Mouse (Mus musculus) forebrain, postnatal 0 days (tissue): ENCODE data around the gene Aprt. TPM values are rescaled to one million over a fixed set of nuclear protein-coding genes. Genes with fewer than 3 reads are reported as not detected.
A peak's percentile ranks its signal among the peaks of the same experiment; 100 is the strongest.

ENCODE experiments used
- ATAC-seq: fragments of 200-750 bp; cut with Nextera tagmentation; 2 replicates; pipeline ENCODE4 v1.8.0; 2017; ENCODE audit warnings: mild to moderate bottlenecking, moderate library complexity
- DNase-seq: peaks from one replicate; pipeline ENCODE4 v3.0.0-alpha.2; 2015
- H3K27ac ChIP-seq: fragments of 300-500 bp; sonication (generic); 2 replicates; pipeline ENCODE4 v1.5.1; 2014; ENCODE audit warnings: low read depth, mild to moderate bottlenecking, antibody characterized with exemption, low read length, moderate library complexity, mixed read lengths
- H3K27me3 ChIP-seq: fragments of 300-500 bp; sonication (generic); 2 replicates; pipeline ENCODE4 v1.6.1; 2014; ENCODE audit warnings: mild to moderate bottlenecking, low read length, mixed read lengths; ENCODE audit not compliant: insufficient read depth
- H3K36me3 ChIP-seq: fragments of 300-500 bp; sonication (generic); 2 replicates; pipeline ENCODE4 v1.6.1; 2014; ENCODE audit warnings: mild to moderate bottlenecking, moderate library complexity; ENCODE audit not compliant: insufficient read depth
- H3K4me1 ChIP-seq: fragments of 300-500 bp; sonication (generic); 2 replicates; pipeline ENCODE4 v1.6.1; 2014; ENCODE audit warnings: antibody characterized with exemption; ENCODE audit not compliant: insufficient read depth
- H3K4me2 ChIP-seq: fragments of 300-500 bp; sonication (generic); 2 replicates; pipeline ENCODE4 v1.6.1; 2014; ENCODE audit warnings: low read depth, mild to moderate bottlenecking, moderate library complexity
- H3K4me3 ChIP-seq: fragments of 300-500 bp; sonication (generic); 2 replicates; pipeline ENCODE4 v1.5.1; 2014; ENCODE audit warnings: low read depth, low read length, mixed read lengths
- H3K9ac ChIP-seq: fragments of 300-500 bp; sonication (generic); 2 replicates; pipeline ENCODE4 v1.6.1; 2014; ENCODE audit warnings: mild to moderate bottlenecking
- H3K9me3 ChIP-seq: fragments of 300-500 bp; sonication (generic); 2 replicates; pipeline ENCODE4 v1.6.1; 2016; ENCODE audit warnings: low read length
- CTCF ChIP-seq: sonication (generic); IDR thresholded peaks from 2 replicates; pipeline ENCODE4 v1.5.1; 2016; ENCODE audit warnings: antibody characterized with exemption, control low read depth, low read depth
- WGBS: fragments of 180-500 bp; shearing (Covaris S2); extraction: QIAGEN DNeasy Blood & Tissue Kit; methylation state at CpG from one replicate; pipeline ENCODE4 v1.1.7; 2014; 5-methylcytosine and 5-hydroxymethylcytosine counted together
- polyA plus RNA-seq: library from polyadenylated mRNA; unstranded; fragments of >200 nt; fragmentation: Nextera tagmentation; extraction: Ambion mirVana; gene quantifications from 2 replicates; pipeline ENCODE4 v1.2.1, GENCODE M21; 2015
- total RNA-seq: library from RNA; depleted of rRNA; stranded (reverse); fragments of >200 nt; gene quantifications from 2 replicates; pipeline ENCODE4 v1.2.3, GENCODE M21; 2014

Aprt gene
- total and polyA plus RNA-seq, 2 experiments from 2014 or later, result 132 to 226 TPM

DNA sequence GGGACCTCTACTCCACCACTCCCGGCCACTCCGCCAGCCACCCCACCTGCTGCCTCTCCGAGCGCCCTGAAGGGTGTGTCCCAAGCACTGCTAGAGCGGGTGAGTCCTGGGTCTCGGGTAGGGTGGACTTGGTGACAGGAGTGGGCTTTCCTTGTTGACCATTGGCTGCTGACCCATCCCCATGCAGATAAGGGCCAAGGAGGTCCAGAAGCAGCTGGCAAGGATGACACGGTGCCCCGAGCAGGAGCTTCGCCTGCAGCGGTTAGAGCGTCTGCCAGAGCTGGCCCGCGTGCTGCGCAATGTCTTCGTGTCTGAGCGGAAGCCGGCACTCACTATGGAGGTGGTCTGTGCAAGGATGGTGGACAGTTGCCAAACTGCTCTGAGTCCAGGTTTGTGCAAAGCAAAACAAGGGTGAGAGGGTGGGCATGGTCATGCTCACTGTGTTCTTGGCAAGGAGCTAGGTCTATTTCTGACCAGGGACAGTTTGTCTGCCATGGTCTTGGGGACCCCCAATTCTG lies 4.9 kb downstream of the Aprt start:
- WGBS, result 91% methylated on average over 17 of the region's 17 CpGs
- Histone ChIP-seq H3K9me3 (no peaks in the 10 kb centered on the region), H3K9ac (no peak overlapping the region), H3K27me3 (no peaks in the 10 kb centered on the region), H3K27ac (no peak overlapping the region), H3K4me1 (peaks cover 25% of the 10 kb centered on the region), H3K4me2 (no peak overlapping the region), H3K4me3 (no peak overlapping the region), H3K36me3 (peaks cover 16% of the 10 kb centered on the region)
- DNase-seq (no peak), ATAC-seq (no peak)
- no peak for TF ChIP-seq CTCF

DNA sequence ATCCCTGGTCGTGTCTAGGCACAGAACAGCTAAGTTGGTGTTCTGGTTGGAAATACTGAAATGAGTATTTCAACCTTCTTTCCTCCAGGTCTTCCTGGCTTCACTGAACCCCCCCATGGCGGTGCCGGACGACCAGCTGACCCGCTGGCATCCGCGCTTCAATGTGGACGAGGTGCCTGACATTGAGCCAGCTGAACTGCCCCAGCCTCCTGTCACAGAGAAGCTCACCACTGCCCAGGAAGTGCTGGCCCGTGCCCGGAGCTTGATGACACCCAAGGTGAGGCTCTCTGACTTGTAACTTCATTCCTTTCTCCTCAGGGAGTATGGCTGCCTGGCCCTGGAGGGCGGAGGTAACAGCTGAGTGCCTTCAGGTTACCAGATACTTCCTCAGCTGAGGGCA lies 5.6 kb downstream of the Aprt start:
- TF ChIP-seq CTCF, result no peak
- H3K4me2 ChIP-seq, result no peak overlapping the region
- DNase-seq, result no peak
- peaks cover 27% of the 10 kb centered on the region for H3K4me1 ChIP-seq
- no peaks in the 10 kb centered on the region for H3K9me3 ChIP-seq
- H3K27me3 ChIP-seq, result no peaks in the 10 kb centered on the region
- H3K36me3 ChIP-seq, result peaks cover 16% of the 10 kb centered on the region
- 95% methylated on average over 11 of the region's 11 CpGs for WGBS
- no peak overlapping the region for H3K27ac ChIP-seq
- no peak overlapping the region for H3K9ac ChIP-seq
- H3K4me3 ChIP-seq, result no peak overlapping the region
- ATAC-seq, result no peak

DNA sequence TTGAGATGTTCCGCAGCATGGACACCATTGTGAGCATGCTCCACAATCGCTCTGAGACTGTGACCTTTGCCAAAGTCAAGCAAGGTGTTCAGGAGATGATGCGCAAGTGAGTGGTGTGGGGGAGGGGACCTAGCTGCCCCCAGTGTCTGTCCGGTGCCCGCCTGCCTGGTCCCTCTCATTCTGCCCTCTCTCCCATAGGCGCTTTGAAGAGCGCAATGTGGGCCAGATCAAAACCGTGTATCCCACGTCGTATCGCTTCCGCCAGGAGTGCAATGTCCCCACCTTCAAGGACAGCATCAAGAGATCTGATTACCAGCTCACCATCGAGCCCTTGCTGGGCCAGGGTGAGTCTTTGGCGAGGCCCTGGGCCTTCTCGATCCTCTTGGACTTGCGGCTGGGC lies 6.7 kb downstream of the Aprt start:
- 96% methylated on average over 16 of the region's 16 CpGs for WGBS
- ATAC-seq (no peak), DNase-seq (no peak)
- H3K9ac ChIP-seq, result no peak overlapping the region
- H3K9me3 ChIP-seq, result no peaks in the 10 kb centered on the region
- peaks cover 16% of the 10 kb centered on the region for H3K36me3 ChIP-seq
- H3K4me1 ChIP-seq, result peaks cover 19% of the 10 kb centered on the region
- no peak overlapping the region for H3K4me2 ChIP-seq
- H3K27ac ChIP-seq, result no peak overlapping the region
- no peaks in the 10 kb centered on the region for H3K27me3 ChIP-seq
- no peak for TF ChIP-seq CTCF
- no peak overlapping the region for H3K4me3 ChIP-seq

DNA sequence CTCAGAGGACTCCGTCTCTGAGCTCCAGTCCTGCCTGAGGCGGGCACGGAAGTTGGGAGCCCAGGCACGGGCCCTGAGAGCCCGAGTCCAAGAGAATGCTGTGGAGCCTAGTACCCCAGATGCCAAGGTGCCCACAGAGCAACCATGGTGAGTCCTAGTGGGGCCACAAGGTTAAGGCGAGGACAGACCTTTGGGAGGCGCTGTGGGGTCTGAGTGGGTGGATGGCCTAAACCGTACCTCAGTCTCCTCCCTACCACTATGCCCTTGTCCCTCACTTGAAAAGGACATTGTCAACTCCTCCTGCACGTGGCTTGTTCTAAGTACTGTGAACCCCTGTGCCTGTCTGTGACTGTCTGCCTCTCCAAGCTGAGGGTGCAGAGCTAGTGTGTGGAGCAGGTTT lies 7.4 kb downstream of the Aprt start:
- Histone ChIP-seq H3K4me3 (no peak overlapping the region), H3K27me3 (no peaks in the 10 kb centered on the region), H3K27ac (no peak overlapping the region), H3K36me3 (peaks cover 14% of the 10 kb centered on the region), H3K4me1 (peaks cover 17% of the 10 kb centered on the region), H3K9ac (no peak overlapping the region), H3K4me2 (peak overlapping the region; percentile 2; the same call in 1 of the 2 replicates), H3K9me3 (no peaks in the 10 kb centered on the region)
- ATAC-seq (no peak), DNase-seq (no peak)
- 68% methylated on average over 9 of the region's 9 CpGs for WGBS
- TF ChIP-seq CTCF, result no peak

DNA sequence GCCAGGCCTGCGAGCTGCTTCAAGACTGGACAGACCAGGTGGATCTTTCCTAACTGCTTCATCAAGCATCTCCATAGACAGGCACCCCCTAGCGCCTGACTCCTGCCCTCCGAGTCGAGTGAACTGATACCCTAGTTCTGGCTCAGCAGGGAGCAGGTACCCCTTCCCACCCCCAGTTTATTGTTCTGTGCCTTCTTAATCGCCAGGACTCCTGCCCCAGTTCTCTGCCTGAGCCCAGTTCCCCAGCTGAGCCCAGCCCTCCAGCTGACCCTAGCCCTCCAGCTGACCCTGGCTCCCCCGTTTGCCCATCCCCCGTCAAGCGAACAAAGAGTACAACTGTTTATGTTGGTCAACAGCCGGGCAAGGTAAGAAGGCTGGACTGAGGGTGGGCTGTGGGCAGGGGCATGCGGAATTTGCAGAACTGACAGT lies 7.8 kb downstream of the Aprt start:
- 10% methylated on average over 10 of the region's 10 CpGs for WGBS
- Histone ChIP-seq H3K4me1 (peaks cover 17% of the 10 kb centered on the region), H3K4me3 (peak overlapping the region; percentile 5; the same call in 1 of the 2 replicates), H3K9ac (no peak overlapping the region), H3K4me2 (peak overlapping the region; percentile 2; the same call in 1 of the 2 replicates), H3K9me3 (no peaks in the 10 kb centered on the region), H3K36me3 (peaks cover 14% of the 10 kb centered on the region; the same call in 1 of the 2 replicates), H3K27ac (no peak overlapping the region), H3K27me3 (no peaks in the 10 kb centered on the region)
- 0 out of 2 replicates have a peak, but pooled peaks have one; percentile 6 for TF ChIP-seq CTCF
- ATAC-seq, result no peak
- DNase-seq, result no peak

DNA sequence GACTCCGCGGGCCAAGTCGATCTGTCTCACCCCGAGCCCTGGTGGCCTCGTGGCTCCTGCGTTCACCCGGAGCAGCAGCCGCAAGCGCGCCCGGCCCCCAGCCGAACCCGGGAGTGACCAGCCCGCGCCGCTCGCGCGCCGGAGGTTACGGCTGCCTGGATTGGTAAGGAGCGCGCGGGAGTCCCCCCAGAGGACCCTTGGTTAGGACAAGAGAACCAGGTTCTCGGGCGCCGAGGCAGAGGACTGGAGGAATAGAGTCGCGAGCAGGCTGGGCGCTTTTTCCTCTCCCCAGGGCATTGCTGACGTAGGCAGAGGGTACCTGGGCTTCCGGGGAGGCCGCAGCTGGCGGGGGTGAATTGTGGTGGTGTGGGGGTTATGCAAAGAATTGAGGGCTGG lies 8.6 kb downstream of the Aprt start:
- Histone ChIP-seq H3K27ac (peak overlapping the region; percentile 92), H3K27me3 (no peaks in the 10 kb centered on the region), H3K4me1 (peaks cover 17% of the 10 kb centered on the region), H3K9me3 (no peaks in the 10 kb centered on the region), H3K4me3 (peak overlapping the region; percentile 72), H3K9ac (peak overlapping the region; percentile 75), H3K36me3 (peaks cover 14% of the 10 kb centered on the region; the same call in 1 of the 2 replicates), H3K4me2 (peak overlapping the region; percentile 96)
- DNase-seq (no peak), ATAC-seq (peak; percentile 34)
- TF ChIP-seq CTCF, result no peak
- under 1% methylated on average over 34 of the region's 34 CpGs for whole genome bisulfite sequencing

DNA sequence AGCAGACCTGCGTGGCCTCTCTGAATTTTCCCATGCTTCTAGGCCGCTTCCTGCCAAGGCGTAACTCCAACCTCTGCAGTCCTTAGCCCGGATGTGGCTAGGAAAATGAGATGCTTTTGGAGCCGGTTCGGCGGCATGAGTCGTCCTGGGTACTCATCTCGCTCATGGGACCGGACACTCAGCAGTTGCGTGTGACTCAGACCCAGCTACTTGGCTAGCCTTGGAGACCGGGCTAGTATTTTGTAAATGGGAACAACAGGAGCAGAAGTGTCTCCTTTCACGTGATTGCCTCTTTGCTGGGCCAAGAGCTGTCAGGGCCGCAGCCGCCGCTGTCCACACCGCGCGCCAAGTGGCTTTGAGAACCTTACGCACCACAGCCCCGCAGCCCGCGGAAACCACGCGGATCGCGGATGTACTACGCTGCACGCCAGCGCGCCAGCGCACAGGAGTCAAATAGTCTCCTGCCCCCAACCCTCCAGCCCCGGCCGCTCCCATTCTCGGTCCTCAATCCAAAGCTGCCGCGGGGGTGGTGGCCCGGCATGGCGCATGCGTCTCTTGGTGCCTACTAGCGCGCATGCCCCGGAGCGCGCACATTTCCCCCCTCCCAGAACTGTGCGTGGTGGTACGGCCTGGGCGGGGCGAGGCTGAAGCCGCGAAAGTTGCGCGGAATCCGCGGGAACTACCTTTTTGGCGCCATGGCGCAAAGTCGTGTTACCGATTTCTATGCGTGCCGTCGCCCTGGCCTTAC lies 9.2 kb downstream of the Aprt start, which contains the start of gene Cdt1:
Cdt1 (plus strand) TSS at position 655 of the 748 bp plus-strand sequence.
- H3K4me1 ChIP-seq, result peaks cover 17% of the 10 kb centered on the region
- peak within 1 kb of the TSS; percentile 72 for H3K4me3 ChIP-seq
- peak within 1 kb of the TSS; percentile 96 for H3K4me2 ChIP-seq
- peaks cover 14% of the 10 kb centered on the region; the same call in 1 of the 2 replicates for H3K36me3 ChIP-seq
- no peaks in the 10 kb centered on the region for H3K9me3 ChIP-seq
- peak; percentile 98 for DNase-seq
- H3K27ac ChIP-seq, result peak within 1 kb of the TSS; percentile 92
- H3K27me3 ChIP-seq, result no peaks in the 10 kb centered on the region
- WGBS, result under 1% methylated on average over 62 of the region's 62 CpGs
- H3K9ac ChIP-seq, result peak within 1 kb of the TSS; percentile 75
- TF ChIP-seq CTCF, result peak; percentile 9; the same call in 1 of the 2 replicates
- ATAC-seq, result peak; percentile 98
